Mouse (Mus musculus): ENCODE measurements at regions not wholly inside any gene's neighbourhood (a gene's known extent, or its start where the extent isn't known, plus 50 kb on each side); places are given as distances from the start of the nearest gene placed in this dataset.

GRCm38 (mm10) chr12:50893604-50894003 lies 244.7 kb upstream of the Prkd1 start:
- no peaks in the 10 kb centered on the region for H3K36me3 ChIP-seq (ENCODE audit: control insufficient read depth, insufficient read depth, low read length)
- H3K9ac ChIP-seq (ENCODE audit: low read length): no peak overlapping the region
- DNase-seq (ENCODE audit: low spot score, missing footprints) (no peak), ATAC-seq (ENCODE audit: low FRiP score) (no peak)
- WGBS: 35% methylated on average over 5 of the region's 5 CpGs
- H3K27me3 ChIP-seq (ENCODE audit: control insufficient read depth, insufficient read depth, low read length): no peaks in the 10 kb centered on the region
- no peak overlapping the region for H3K4me3 ChIP-seq (ENCODE audit: low read depth, low read length)
- H3K27ac ChIP-seq (ENCODE audit: low read depth, low read length): no peak overlapping the region
- no peak overlapping the region for H3K4me2 ChIP-seq
- no peaks in the 10 kb centered on the region for H3K9me3 ChIP-seq (ENCODE audit: control insufficient read depth, low read length)
- no peaks in the 10 kb centered on the region for H3K4me1 ChIP-seq (ENCODE audit: control insufficient read depth, insufficient read depth, low read length)

GRCm38 (mm10) chr12:50875796-50876195 lies 226.9 kb upstream of the Prkd1 start:
- no peaks in the 10 kb centered on the region for H3K4me1 ChIP-seq (ENCODE audit: control insufficient read depth, insufficient read depth, low read length)
- H3K9ac ChIP-seq (ENCODE audit: low read length): no peak overlapping the region
- H3K36me3 ChIP-seq (ENCODE audit: control insufficient read depth, insufficient read depth, low read length): no peaks in the 10 kb centered on the region
- ATAC-seq (ENCODE audit: low FRiP score) (no peak), DNase-seq (ENCODE audit: low spot score, missing footprints) (no peak)
- H3K4me2 ChIP-seq: no peak overlapping the region
- no peak overlapping the region for H3K27ac ChIP-seq (ENCODE audit: low read depth, low read length)
- H3K9me3 ChIP-seq (ENCODE audit: control insufficient read depth, low read length): no peaks in the 10 kb centered on the region
- H3K27me3 ChIP-seq (ENCODE audit: control insufficient read depth, insufficient read depth, low read length): no peaks in the 10 kb centered on the region
- H3K4me3 ChIP-seq (ENCODE audit: low read depth, low read length): no peak overlapping the region

- Histone ChIP-seq H3K27ac (ENCODE audit: low read depth, low read length) (no peak overlapping the region), H3K4me2 (no peak overlapping the region)
- 93% methylated on average over 4 of the region's 4 CpGs for WGBS
Observed at GRCm38 (mm10) chr12:50874024-50874398, 225.1 kb upstream of the Prkd1 start.

GRCm38 (mm10) chr12:50873390-50874023 lies 224.6 kb upstream of the Prkd1 start:
- no peak overlapping the region for H3K9ac ChIP-seq (ENCODE audit: low read length)
- no peak for DNase-seq (ENCODE audit: low spot score, missing footprints)
- H3K27me3 ChIP-seq (ENCODE audit: control insufficient read depth, insufficient read depth, low read length): no peaks in the 10 kb centered on the region
- no peaks in the 10 kb centered on the region for H3K36me3 ChIP-seq (ENCODE audit: control insufficient read depth, insufficient read depth, low read length)
- no peaks in the 10 kb centered on the region for H3K9me3 ChIP-seq (ENCODE audit: control insufficient read depth, low read length)
- WGBS: 92% methylated on average over 11 of the region's 11 CpGs
- no peak overlapping the region for H3K27ac ChIP-seq (ENCODE audit: low read depth, low read length)
- no peak for ATAC-seq (ENCODE audit: low FRiP score)
- no peak overlapping the region for H3K4me3 ChIP-seq (ENCODE audit: low read depth, low read length)
- no peak overlapping the region for H3K4me2 ChIP-seq
- H3K4me1 ChIP-seq (ENCODE audit: control insufficient read depth, insufficient read depth, low read length): no peaks in the 10 kb centered on the region

More at GRCm38 (mm10) chr12:50874024-50874398, 225.1 kb upstream of the Prkd1 start:
- Histone ChIP-seq H3K4me1 (ENCODE audit: control insufficient read depth, insufficient read depth, low read length) (no peaks in the 10 kb centered on the region), H3K36me3 (ENCODE audit: control insufficient read depth, insufficient read depth, low read length) (no peaks in the 10 kb centered on the region), H3K9ac (ENCODE audit: low read length) (no peak overlapping the region), H3K4me3 (ENCODE audit: low read depth, low read length) (no peak overlapping the region), H3K9me3 (ENCODE audit: control insufficient read depth, low read length) (no peaks in the 10 kb centered on the region), H3K27me3 (ENCODE audit: control insufficient read depth, insufficient read depth, low read length) (no peaks in the 10 kb centered on the region)
- DNase-seq (ENCODE audit: low spot score, missing footprints) (no peak), ATAC-seq (ENCODE audit: low FRiP score) (no peak)

- no peak overlapping the region for H3K4me2 ChIP-seq
- no peak overlapping the region for H3K9ac ChIP-seq (ENCODE audit: low read length)
- H3K27me3 ChIP-seq (ENCODE audit: control insufficient read depth, insufficient read depth, low read length): no peaks in the 10 kb centered on the region
- H3K36me3 ChIP-seq (ENCODE audit: control insufficient read depth, insufficient read depth, low read length): no peaks in the 10 kb centered on the region
- H3K4me1 ChIP-seq (ENCODE audit: control insufficient read depth, insufficient read depth, low read length): no peaks in the 10 kb centered on the region
- WGBS: 85% methylated on average over 3 of the region's 3 CpGs
- no peak overlapping the region for H3K4me3 ChIP-seq (ENCODE audit: low read depth, low read length)
- no peak for DNase-seq (ENCODE audit: low spot score, missing footprints)
- no peak overlapping the region for H3K27ac ChIP-seq (ENCODE audit: low read depth, low read length)
- no peak for ATAC-seq (ENCODE audit: low FRiP score)
- H3K9me3 ChIP-seq (ENCODE audit: control insufficient read depth, low read length): no peaks in the 10 kb centered on the region
Observed at GRCm38 (mm10) chr12:50851644-50852043, 202.7 kb upstream of the Prkd1 start.

- Histone ChIP-seq H3K4me3 (ENCODE audit: low read depth, low read length) (no peak overlapping the region), H3K9me3 (ENCODE audit: control insufficient read depth, low read length) (no peaks in the 10 kb centered on the region), H3K27ac (ENCODE audit: low read depth, low read length) (no peak overlapping the region), H3K27me3 (ENCODE audit: control insufficient read depth, insufficient read depth, low read length) (no peaks in the 10 kb centered on the region), H3K4me2 (no peak overlapping the region), H3K9ac (ENCODE audit: low read length) (no peak overlapping the region), H3K36me3 (ENCODE audit: control insufficient read depth, insufficient read depth, low read length) (no peaks in the 10 kb centered on the region), H3K4me1 (ENCODE audit: control insufficient read depth, insufficient read depth, low read length) (no peaks in the 10 kb centered on the region)
- no peak for DNase-seq (ENCODE audit: low spot score, missing footprints)
- ATAC-seq (ENCODE audit: low FRiP score): no peak
- 87% methylated on average over 3 of the region's 3 CpGs for WGBS
Observed at GRCm38 (mm10) chr12:50847976-50848375, 199.1 kb upstream of the Prkd1 start.

- Histone ChIP-seq H3K4me3 (ENCODE audit: low read depth, low read length) (no peak overlapping the region), H3K9ac (ENCODE audit: low read length) (no peak overlapping the region), H3K36me3 (ENCODE audit: control insufficient read depth, insufficient read depth, low read length) (no peaks in the 10 kb centered on the region), H3K27me3 (ENCODE audit: control insufficient read depth, insufficient read depth, low read length) (no peaks in the 10 kb centered on the region), H3K27ac (ENCODE audit: low read depth, low read length) (no peak overlapping the region), H3K4me2 (no peak overlapping the region), H3K9me3 (ENCODE audit: control insufficient read depth, low read length) (no peaks in the 10 kb centered on the region), H3K4me1 (ENCODE audit: control insufficient read depth, insufficient read depth, low read length) (no peaks in the 10 kb centered on the region)
- WGBS: 93% methylated on average over 6 of the region's 6 CpGs
- no peak for DNase-seq (ENCODE audit: low spot score, missing footprints)
- no peak for ATAC-seq (ENCODE audit: low FRiP score)
Observed at GRCm38 (mm10) chr12:50842744-50843143, 193.8 kb upstream of the Prkd1 start.

GRCm38 (mm10) chr12:50839391-50839790 lies 190.5 kb upstream of the Prkd1 start:
- H3K4me2 ChIP-seq: no peak overlapping the region
- no peak overlapping the region for H3K27ac ChIP-seq (ENCODE audit: low read depth, low read length)
- 42% methylated on average over 2 of the region's 2 CpGs for WGBS
- ATAC-seq (ENCODE audit: low FRiP score): no peak
- no peaks in the 10 kb centered on the region for H3K9me3 ChIP-seq (ENCODE audit: control insufficient read depth, low read length)
- H3K27me3 ChIP-seq (ENCODE audit: control insufficient read depth, insufficient read depth, low read length): no peaks in the 10 kb centered on the region
- no peaks in the 10 kb centered on the region for H3K36me3 ChIP-seq (ENCODE audit: control insufficient read depth, insufficient read depth, low read length)
- no peak for DNase-seq (ENCODE audit: low spot score, missing footprints)
- no peaks in the 10 kb centered on the region for H3K4me1 ChIP-seq (ENCODE audit: control insufficient read depth, insufficient read depth, low read length)
- H3K9ac ChIP-seq (ENCODE audit: low read length): no peak overlapping the region
- no peak overlapping the region for H3K4me3 ChIP-seq (ENCODE audit: low read depth, low read length)

- no peak overlapping the region for H3K4me3 ChIP-seq (ENCODE audit: low read depth, low read length)
- no peak for DNase-seq (ENCODE audit: low spot score, missing footprints)
- 84% methylated on average over 7 of the region's 7 CpGs for WGBS
- no peak for ATAC-seq (ENCODE audit: low FRiP score)
- no peaks in the 10 kb centered on the region for H3K4me1 ChIP-seq (ENCODE audit: control insufficient read depth, insufficient read depth, low read length)
- no peak overlapping the region for H3K4me2 ChIP-seq
- no peaks in the 10 kb centered on the region for H3K36me3 ChIP-seq (ENCODE audit: control insufficient read depth, insufficient read depth, low read length)
- no peaks in the 10 kb centered on the region for H3K9me3 ChIP-seq (ENCODE audit: control insufficient read depth, low read length)
- no peak overlapping the region for H3K9ac ChIP-seq (ENCODE audit: low read length)
- no peaks in the 10 kb centered on the region for H3K27me3 ChIP-seq (ENCODE audit: control insufficient read depth, insufficient read depth, low read length)
- H3K27ac ChIP-seq (ENCODE audit: low read depth, low read length): no peak overlapping the region
Observed at GRCm38 (mm10) chr12:50808731-50809281, 159.9 kb upstream of the Prkd1 start.

All from midbrain, embryonic 11.5 days (tissue).